Mouse (Mus musculus): ENCODE data around the gene Xkr7. TPM values are rescaled to one million over a fixed set of nuclear protein-coding genes. Genes with fewer than 3 reads are reported as not detected.

The Xkr7 gene
- polyA plus RNA-seq, 1 experiment from 2014 or later, result 2.9 TPM

DNA sequence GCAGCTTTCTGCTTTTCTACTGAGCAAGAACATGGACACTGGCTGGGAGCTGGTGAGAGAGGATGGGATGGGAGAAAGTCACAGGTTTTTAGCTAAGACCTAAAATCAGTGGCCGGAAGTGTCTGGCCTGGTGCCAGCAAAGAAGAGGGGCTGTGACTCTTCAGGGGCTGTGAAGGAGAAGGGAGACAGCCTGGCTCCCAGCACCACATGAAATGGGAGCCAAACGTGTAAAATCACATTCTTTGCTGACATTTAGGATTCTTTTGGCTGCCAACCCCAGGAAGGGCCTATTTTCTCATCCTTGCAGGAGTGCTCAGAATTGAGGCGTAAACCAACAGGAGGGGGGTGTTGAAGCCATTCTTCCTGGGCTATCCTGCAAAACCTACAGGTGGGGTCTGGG is 12.2 kb downstream of the Xkr7 start:
- H3K4me2 ChIP-seq (replicated peaks), result no peak overlapping the region
- H3K9me3 ChIP-seq, result no peaks in the 10 kb centered on the region
- H3K4me1 ChIP-seq, result 0 out of 2 replicates have a peak, but pooled peaks cover 6% of the 10 kb centered on the region
- no peaks in the 10 kb centered on the region for H3K36me3 ChIP-seq
- H3K27me3 ChIP-seq (replicated peaks), result 0 out of 2 replicates have a peak, but pooled peaks cover 5% of the 10 kb centered on the region
- no peak overlapping the region for H3K27ac ChIP-seq
- H3K9ac ChIP-seq, result no peak overlapping the region
- no peak overlapping the region for H3K4me3 ChIP-seq
- ATAC-seq (ENCODE audit: low FRiP score, low read depth), result no peak
- 65% methylated on average over 3 of the region's 3 CpGs for WGBS

DNA sequence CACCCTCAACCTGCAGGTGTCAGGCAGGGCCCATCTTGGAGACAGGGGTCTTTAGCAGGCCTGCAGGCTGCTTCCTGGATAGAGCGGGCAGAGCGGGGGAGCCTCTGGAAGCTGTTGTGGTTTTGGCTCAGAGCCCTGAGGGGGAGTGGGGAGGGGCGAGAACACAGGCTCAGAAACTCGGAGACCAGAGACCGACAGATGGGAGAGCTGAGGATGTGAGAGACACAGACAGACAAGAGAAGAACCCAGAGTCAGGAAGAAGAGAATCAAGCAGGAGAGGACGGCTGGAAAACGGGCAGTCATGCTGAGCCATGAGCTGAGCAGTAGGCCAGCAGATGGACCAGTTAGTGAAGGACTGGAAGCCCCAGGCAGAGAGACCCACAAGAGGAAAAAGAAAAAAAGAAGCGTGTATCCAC is 14.2 kb downstream of the Xkr7 start:
- Histone ChIP-seq H3K9ac (0 out of 2 replicates have a peak overlapping the region, but pooled peaks have one; percentile 26), H3K4me2 (replicated peaks) (no peak overlapping the region), H3K36me3 (no peaks in the 10 kb centered on the region), H3K27ac (no peak overlapping the region), H3K9me3 (no peaks in the 10 kb centered on the region), H3K4me1 (0 out of 2 replicates have a peak, but pooled peaks cover 6% of the 10 kb centered on the region), H3K4me3 (no peak overlapping the region), H3K27me3 (replicated peaks) (0 out of 2 replicates have a peak, but pooled peaks cover 5% of the 10 kb centered on the region)
- 46% methylated on average over 8 of the region's 8 CpGs for WGBS
- ATAC-seq (ENCODE audit: low FRiP score, low read depth), result no peak

DNA sequence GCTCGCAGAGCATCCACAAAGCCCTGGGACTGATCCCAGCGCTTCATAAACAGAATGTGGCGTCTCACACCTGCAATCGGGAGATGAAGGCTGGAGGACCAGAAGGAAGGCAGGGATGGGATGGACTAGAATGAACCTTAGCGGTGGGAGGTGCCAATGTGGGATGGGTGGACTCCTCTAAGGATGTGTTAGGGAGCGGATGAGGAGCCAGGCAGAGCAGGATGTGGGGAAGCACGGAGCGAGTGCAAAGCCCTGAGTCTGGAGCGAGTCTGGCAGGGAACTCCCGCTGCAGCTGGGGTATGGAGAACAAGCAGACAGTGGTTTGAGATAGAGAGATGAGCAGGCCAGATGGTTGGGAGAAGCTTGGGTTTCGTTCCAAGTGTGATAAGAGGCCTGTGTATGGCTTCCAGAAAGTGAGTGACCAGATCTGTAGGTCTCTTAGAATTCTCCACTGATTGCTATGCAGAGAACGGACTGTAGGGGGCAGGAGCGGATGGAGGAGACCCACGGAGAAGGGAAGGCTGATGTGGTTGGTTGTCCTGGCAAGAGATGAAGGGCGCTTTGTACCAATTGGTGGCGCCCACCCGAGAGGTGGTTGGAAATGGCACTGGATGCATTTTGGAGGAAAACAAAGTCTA is 16.3 kb downstream of the Xkr7 start:
- Histone ChIP-seq H3K9ac (no peak overlapping the region), H3K27ac (no peak overlapping the region), H3K9me3 (no peaks in the 10 kb centered on the region), H3K4me1 (0 out of 2 replicates have a peak, but pooled peaks cover 9% of the 10 kb centered on the region), H3K36me3 (no peaks in the 10 kb centered on the region), H3K4me3 (no peak overlapping the region), H3K27me3 (replicated peaks) (peaks cover 26% of the 10 kb centered on the region), H3K4me2 (replicated peaks) (no peak overlapping the region)
- ATAC-seq (ENCODE audit: low FRiP score, low read depth), result no peak
- 48% methylated on average over 17 of the region's 17 CpGs for WGBS

DNA sequence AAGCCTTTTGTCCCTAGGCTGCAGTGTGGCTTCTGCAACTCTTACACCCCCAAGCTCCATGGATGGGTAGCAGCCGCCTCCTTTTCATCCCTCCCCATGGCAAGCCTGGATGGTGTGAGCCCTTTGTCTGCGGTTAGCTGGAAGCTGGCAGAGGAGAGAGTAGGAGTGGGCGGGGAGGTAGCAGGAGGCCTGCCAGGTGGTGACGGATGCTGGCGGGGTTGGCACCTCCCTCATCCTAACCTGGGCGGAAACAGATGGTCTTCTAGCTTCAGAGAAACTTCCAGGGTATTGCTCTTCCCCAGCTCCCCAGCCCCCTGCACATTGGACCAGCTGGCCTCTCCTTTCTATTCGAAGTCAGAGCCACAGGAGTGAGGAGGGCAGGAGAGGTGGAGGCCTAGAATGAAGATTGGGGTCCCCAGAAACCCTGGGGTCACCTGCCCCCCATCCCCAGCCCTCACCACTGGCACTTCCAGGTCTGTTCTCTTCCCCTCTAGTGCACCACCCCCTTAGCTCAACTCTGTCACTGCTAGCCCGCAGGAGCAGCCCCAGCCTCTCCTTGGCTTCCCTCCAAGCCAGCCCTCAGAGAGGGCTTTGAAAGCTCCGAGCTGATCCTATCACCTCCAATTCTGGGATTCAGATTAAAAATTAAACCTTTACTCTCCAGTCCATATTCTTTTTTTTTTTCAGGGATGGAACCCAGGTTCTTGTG is 17.8 kb downstream of the Xkr7 start:
- no peak for ATAC-seq (ENCODE audit: low FRiP score, low read depth)

DNA sequence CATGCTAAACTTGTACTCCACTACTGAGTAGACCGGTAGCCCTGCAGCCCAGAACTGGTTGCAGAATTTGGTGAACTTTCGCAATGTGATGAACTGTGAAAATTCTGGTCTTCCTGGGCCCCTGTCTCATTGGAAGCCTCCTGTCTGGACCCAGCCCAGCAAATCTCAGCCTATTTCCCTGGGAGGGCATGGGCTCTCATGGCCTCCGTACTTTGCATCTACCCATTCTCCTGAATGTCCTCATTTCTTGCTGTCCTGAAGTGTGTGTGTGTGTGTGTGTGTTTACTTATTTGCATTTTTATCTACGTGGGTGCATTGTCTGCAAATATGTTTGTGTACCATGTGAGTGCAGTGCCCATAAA is 18.3 kb downstream of the Xkr7 start:
- H3K27me3 ChIP-seq (replicated peaks), result peaks cover 32% of the 10 kb centered on the region
- no peak for ATAC-seq (ENCODE audit: low FRiP score, low read depth)
- H3K9ac ChIP-seq, result no peak overlapping the region
- H3K4me2 ChIP-seq (replicated peaks), result no peak overlapping the region
- 90% methylated on average over 4 of the region's 4 CpGs for WGBS
- 0 out of 2 replicates have a peak, but pooled peaks cover 9% of the 10 kb centered on the region for H3K4me1 ChIP-seq
- H3K4me3 ChIP-seq, result no peak overlapping the region
- H3K36me3 ChIP-seq, result peaks cover 10% of the 10 kb centered on the region
- H3K27ac ChIP-seq, result no peak overlapping the region
- no peaks in the 10 kb centered on the region for H3K9me3 ChIP-seq

More for the DNA sequence above, 17.8 kb downstream of the Xkr7 start:
- Histone ChIP-seq H3K4me2 (replicated peaks) (no peak overlapping the region), H3K27ac (no peak overlapping the region), H3K9me3 (no peaks in the 10 kb centered on the region), H3K9ac (no peak overlapping the region), H3K4me3 (no peak overlapping the region), H3K27me3 (replicated peaks) (peaks cover 32% of the 10 kb centered on the region), H3K4me1 (0 out of 2 replicates have a peak, but pooled peaks cover 9% of the 10 kb centered on the region), H3K36me3 (peaks cover 5% of the 10 kb centered on the region)
- WGBS, result 46% methylated on average over 9 of the region's 9 CpGs

DNA sequence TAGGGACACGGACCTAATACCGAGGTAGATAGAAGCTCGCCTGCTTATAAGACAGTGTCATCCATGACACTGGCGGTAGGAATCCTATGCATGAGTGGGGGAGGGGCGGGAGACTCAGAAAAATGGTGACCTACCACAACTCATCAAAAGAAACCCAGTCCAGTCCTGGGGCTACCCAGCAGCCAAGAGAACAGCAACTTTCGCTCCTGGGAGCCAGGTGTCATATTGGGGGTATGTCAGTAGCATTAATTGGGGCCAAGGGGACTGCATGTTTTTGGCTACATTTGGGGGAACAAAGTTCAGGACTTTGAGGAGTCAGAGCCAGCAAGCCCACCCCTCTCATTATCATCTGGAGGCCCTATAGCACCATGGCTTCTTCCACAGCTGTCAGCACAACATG is 19.4 kb downstream of the Xkr7 start:
- H3K4me3 ChIP-seq, result no peak overlapping the region
- no peak overlapping the region for H3K4me2 ChIP-seq (replicated peaks)
- H3K27me3 ChIP-seq (replicated peaks), result peaks cover 32% of the 10 kb centered on the region
- H3K9ac ChIP-seq, result no peak overlapping the region
- H3K27ac ChIP-seq, result no peak overlapping the region
- 85% methylated on average over 6 of the region's 6 CpGs for WGBS
- no peaks in the 10 kb centered on the region for H3K9me3 ChIP-seq
- no peak for ATAC-seq (ENCODE audit: low FRiP score, low read depth)
- H3K36me3 ChIP-seq, result peaks cover 10% of the 10 kb centered on the region
- 0 out of 2 replicates have a peak, but pooled peaks cover 5% of the 10 kb centered on the region for H3K4me1 ChIP-seq

DNA sequence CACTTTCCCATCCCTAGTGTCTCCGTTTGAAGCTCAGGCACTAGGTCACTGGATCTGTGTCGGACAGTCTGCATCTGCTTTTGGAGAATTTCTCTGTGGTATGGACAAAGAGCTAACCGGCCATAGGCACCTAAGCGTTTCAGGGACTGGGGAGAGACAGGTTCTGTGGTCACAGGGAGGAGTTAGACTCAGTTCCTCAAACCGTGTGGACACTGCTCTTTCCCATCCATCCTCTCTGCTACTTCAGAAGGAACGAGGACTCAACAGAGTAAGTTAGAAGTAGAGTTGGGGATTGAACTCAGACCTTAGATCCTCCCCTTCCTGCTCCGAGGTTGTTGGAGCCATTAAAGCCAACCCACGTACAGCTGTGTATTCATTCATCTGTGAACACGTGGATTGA is 19.9 kb downstream of the Xkr7 start:
- no peak overlapping the region for H3K4me3 ChIP-seq
- H3K36me3 ChIP-seq, result peaks cover 10% of the 10 kb centered on the region
- H3K4me1 ChIP-seq, result 0 out of 2 replicates have a peak, but pooled peaks cover 3% of the 10 kb centered on the region
- 77% methylated on average over 9 of the region's 9 CpGs for WGBS
- H3K9me3 ChIP-seq, result no peaks in the 10 kb centered on the region
- no peak overlapping the region for H3K27ac ChIP-seq
- no peak overlapping the region for H3K4me2 ChIP-seq (replicated peaks)
- H3K9ac ChIP-seq, result no peak overlapping the region
- peaks cover 32% of the 10 kb centered on the region for H3K27me3 ChIP-seq (replicated peaks)
- no peak for ATAC-seq (ENCODE audit: low FRiP score, low read depth)

DNA sequence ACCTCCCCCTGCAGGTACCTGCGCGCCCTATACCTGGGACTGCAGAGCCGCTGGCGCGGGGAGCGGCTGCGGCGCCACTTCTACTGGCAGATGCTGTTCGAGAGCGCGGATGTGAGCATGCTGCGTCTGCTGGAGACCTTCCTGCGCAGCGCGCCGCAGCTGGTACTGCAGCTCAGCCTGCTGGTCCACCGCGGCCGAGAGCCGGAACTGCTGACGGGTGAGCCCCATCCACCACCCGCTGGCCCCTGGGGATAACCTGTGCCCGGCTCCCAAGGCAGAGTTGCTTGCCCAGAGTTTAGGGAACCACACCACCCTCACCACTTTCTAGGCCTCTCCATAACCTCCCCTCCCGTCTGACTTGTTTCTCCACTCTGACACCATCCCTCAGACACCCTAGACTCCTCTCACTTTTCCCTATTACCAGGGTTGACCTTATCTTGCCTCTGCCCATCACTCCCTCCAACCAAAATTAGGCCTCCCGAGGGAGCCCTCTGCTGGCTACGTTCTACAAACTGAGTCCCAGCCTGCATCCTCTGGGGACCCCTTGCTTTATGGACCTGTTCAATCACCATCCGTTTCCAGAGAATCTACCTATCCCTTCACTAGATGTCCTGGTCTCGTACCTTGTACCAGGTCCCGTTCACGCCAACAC is 21.2 kb downstream of the Xkr7 start:
- WGBS, result 9% methylated on average over 30 of the region's 30 CpGs
- Histone ChIP-seq H3K4me1 (0 out of 2 replicates have a peak, but pooled peaks cover 3% of the 10 kb centered on the region), H3K27me3 (replicated peaks) (peaks cover 28% of the 10 kb centered on the region), H3K4me2 (replicated peaks) (0 out of 2 replicates have a peak overlapping the region, but pooled peaks have one; percentile 4), H3K27ac (no peak overlapping the region), H3K9ac (no peak overlapping the region), H3K9me3 (no peaks in the 10 kb centered on the region), H3K4me3 (no peak overlapping the region), H3K36me3 (peaks cover 10% of the 10 kb centered on the region)
- ATAC-seq (ENCODE audit: low FRiP score, low read depth), result no peak

DNA sequence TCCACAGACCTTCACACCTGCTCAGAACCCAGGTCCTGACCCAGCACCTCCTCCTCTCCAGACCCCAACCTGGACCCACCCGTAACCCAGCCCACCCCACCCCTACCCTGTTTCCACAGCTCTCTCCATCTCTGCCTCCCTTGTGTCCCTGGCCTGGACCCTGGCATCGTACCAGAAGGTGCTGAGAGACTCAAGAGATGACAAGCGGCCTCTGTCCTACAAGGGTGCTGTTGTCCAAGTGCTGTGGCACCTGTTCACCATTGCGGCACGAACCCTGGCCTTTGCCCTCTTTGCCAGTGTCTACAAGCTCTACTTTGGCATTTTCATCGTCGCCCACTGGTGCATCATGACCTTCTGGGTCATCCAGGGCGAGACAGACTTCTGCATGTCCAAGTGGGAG is 22.2 kb downstream of the Xkr7 start:
- peaks cover 27% of the 10 kb centered on the region for H3K27me3 ChIP-seq (replicated peaks)
- H3K9me3 ChIP-seq, result no peaks in the 10 kb centered on the region
- ATAC-seq (ENCODE audit: low FRiP score, low read depth), result no peak
- no peak overlapping the region for H3K27ac ChIP-seq
- 90% methylated on average over 8 of the region's 8 CpGs for WGBS
- H3K9ac ChIP-seq, result no peak overlapping the region
- 0 out of 2 replicates have a peak, but pooled peaks cover 3% of the 10 kb centered on the region for H3K4me1 ChIP-seq
- H3K4me2 ChIP-seq (replicated peaks), result no peak overlapping the region
- peaks cover 10% of the 10 kb centered on the region for H3K36me3 ChIP-seq
- H3K4me3 ChIP-seq, result no peak overlapping the region

DNA sequence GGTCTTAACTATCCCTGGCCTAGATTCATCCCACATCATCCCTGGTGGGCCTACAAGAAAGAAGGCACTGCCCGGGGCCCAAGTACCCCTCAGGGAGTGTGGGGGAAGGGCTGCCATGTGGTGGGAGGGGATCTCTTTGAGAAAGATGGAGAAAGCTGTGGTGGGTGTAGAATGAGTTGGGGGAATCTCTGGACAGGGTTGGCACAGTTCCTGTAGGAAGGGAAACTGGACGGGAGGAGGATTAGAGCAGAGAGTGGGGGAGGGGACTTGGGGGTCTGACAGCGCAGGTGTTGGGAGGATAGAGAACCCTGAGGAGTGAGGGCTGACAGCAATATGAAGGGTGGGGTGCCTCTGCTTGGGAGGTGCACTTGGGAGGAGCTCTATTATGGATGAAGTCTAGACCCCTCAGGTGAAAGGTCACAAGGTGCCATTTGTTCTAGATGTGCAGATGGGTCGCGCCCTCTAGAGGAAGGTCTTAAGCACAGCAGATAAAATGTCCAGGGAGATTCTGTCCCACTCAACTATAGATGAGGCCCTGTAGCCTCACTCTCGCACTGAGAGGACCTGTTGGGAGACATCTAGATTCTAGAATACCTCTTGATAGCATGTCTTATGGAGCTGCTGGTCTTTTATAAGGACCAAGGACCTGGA is 23.7 kb downstream of the Xkr7 start:
- Histone ChIP-seq H3K9me3 (no peaks in the 10 kb centered on the region), H3K9ac (no peak overlapping the region), H3K4me1 (0 out of 2 replicates have a peak, but pooled peaks cover 3% of the 10 kb centered on the region), H3K4me3 (no peak overlapping the region), H3K36me3 (peaks cover 10% of the 10 kb centered on the region), H3K27me3 (replicated peaks) (peaks cover 27% of the 10 kb centered on the region), H3K27ac (no peak overlapping the region), H3K4me2 (replicated peaks) (no peak overlapping the region)
- ATAC-seq (ENCODE audit: low FRiP score, low read depth), result no peak
- 61% methylated on average over 6 of the region's 6 CpGs for WGBS

DNA sequence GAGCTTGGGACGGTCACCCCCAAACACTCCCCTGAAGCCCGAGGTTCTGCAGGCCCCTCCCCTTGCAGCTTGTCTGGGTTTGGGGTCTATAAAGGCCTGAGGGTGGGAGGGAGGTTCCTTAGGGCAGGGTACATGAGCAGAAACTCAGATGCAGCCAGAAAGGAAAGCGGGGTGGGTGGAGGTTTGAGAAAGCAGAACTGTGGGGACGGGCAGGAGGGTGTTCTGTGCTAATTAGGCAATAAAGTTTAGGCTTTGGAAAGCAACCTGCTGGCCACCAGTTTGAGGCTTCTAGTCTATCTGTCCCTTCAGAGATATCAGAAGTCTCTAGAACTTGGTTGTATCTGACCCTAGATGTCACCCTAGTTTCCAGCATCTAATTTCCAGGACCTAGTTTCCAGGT is 26.7 kb downstream of the Xkr7 start:
- no peak for ATAC-seq (ENCODE audit: low FRiP score, low read depth)
- no peak overlapping the region for H3K9ac ChIP-seq
- no peak overlapping the region for H3K4me3 ChIP-seq
- H3K4me2 ChIP-seq (replicated peaks), result no peak overlapping the region
- 47% methylated on average over 4 of the region's 4 CpGs for WGBS
- peaks cover 3% of the 10 kb centered on the region; the same call in 1 of the 2 replicates for H3K27me3 ChIP-seq (replicated peaks)
- no peaks in the 10 kb centered on the region for H3K9me3 ChIP-seq
- H3K36me3 ChIP-seq, result peaks cover 10% of the 10 kb centered on the region
- no peak overlapping the region for H3K27ac ChIP-seq
- H3K4me1 ChIP-seq, result no peaks in the 10 kb centered on the region

DNA sequence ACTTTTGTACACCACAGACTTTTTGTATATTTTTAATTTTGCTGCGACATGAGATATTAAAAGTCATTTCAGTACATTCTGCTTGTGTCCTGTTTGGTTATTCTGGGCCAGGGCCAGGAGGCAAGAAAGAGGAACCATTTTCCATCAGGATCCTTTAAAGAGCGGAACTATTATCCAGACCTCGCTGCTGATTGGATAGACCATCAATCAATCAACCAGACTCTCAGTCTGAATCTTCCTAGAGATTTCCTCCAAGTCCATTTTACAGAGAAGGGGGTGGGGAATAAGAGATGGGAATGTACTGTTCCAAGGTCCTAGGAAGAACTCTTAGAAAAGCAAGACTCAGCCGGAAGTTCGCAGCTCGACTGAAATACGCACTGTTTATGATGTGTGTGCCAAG is 28.6 kb downstream of the Xkr7 start:
- Histone ChIP-seq H3K4me3 (no peak overlapping the region), H3K4me1 (no peaks in the 10 kb centered on the region), H3K27me3 (replicated peaks) (no peaks in the 10 kb centered on the region), H3K9me3 (no peaks in the 10 kb centered on the region), H3K27ac (no peak overlapping the region), H3K4me2 (replicated peaks) (no peak overlapping the region), H3K36me3 (no peaks in the 10 kb centered on the region), H3K9ac (no peak overlapping the region)
- no peak for ATAC-seq (ENCODE audit: low FRiP score, low read depth)
- 89% methylated on average over 7 of the region's 7 CpGs for WGBS
